Mouse (Mus musculus) embryonic facial prominence, embryonic 12.5 days (tissue): ENCODE results near the gene Btd. TPM values are rescaled to one million over a fixed set of nuclear protein-coding genes. Genes with fewer than 3 reads are reported as not detected.

Experiments
- ATAC-seq: fragments of 200-750 bp; cut with Nextera tagmentation; 2 replicates; pipeline ENCODE4 v1.8.0; 2017; ENCODE audit not compliant: insufficient number of reproducible peaks, insufficient read depth, low FRiP score, low TSS enrichment
- H3K27ac ChIP-seq: fragments of 300-500 bp; sonication (generic); 2 replicates; pipeline ENCODE4 v1.5.1; 2016; ENCODE audit warnings: mild to moderate bottlenecking
- H3K27me3 ChIP-seq: fragments of 300-500 bp; sonication (generic); 2 replicates; pipeline ENCODE4 v1.6.1; 2016; ENCODE audit warnings: mild to moderate bottlenecking, moderate library complexity
- H3K36me3 ChIP-seq: fragments of 300-500 bp; sonication (generic); 2 replicates; pipeline ENCODE4 v1.6.1; 2016; ENCODE audit warnings: mild to moderate bottlenecking
- H3K4me1 ChIP-seq: fragments of 300-500 bp; sonication (generic); 2 replicates; pipeline ENCODE4 v1.6.1; 2016
- H3K4me2 ChIP-seq: fragments of 300-500 bp; sonication (generic); replicated peaks from 2 replicates; pipeline ENCODE4 v1.6.1; 2016; ENCODE audit warnings: mild to moderate bottlenecking, moderate library complexity
- H3K4me3 ChIP-seq: fragments of 300-500 bp; sonication (generic); 2 replicates; pipeline ENCODE4 v1.5.1; 2016; ENCODE audit warnings: mild to moderate bottlenecking
- H3K9ac ChIP-seq: fragments of 300-500 bp; sonication (generic); 2 replicates; pipeline ENCODE4 v1.6.1; 2016; ENCODE audit warnings: mild to moderate bottlenecking, moderate library complexity
- H3K9me3 ChIP-seq: fragments of 300-500 bp; sonication (generic); 2 replicates; pipeline ENCODE4 v1.6.1; 2016; ENCODE audit warnings: mild to moderate bottlenecking, moderate library complexity
- WGBS: fragments of 180-500 bp; shearing (Covaris S2); methylation state at CpG from one replicate; pipeline ENCODE4 v1.1.7; 2016; 5-methylcytosine and 5-hydroxymethylcytosine counted together
- polyA plus RNA-seq: library from polyadenylated mRNA; unstranded; fragments of >200 nt; fragmentation: Nextera tagmentation; extraction: Ambion mirVana; gene quantifications from 2 replicates; pipeline ENCODE4 v1.2.1, GENCODE M21; 2016

The Btd gene
- polyA plus RNA-seq, 1 experiment from 2014 or later = 25.3 TPM

DNA sequence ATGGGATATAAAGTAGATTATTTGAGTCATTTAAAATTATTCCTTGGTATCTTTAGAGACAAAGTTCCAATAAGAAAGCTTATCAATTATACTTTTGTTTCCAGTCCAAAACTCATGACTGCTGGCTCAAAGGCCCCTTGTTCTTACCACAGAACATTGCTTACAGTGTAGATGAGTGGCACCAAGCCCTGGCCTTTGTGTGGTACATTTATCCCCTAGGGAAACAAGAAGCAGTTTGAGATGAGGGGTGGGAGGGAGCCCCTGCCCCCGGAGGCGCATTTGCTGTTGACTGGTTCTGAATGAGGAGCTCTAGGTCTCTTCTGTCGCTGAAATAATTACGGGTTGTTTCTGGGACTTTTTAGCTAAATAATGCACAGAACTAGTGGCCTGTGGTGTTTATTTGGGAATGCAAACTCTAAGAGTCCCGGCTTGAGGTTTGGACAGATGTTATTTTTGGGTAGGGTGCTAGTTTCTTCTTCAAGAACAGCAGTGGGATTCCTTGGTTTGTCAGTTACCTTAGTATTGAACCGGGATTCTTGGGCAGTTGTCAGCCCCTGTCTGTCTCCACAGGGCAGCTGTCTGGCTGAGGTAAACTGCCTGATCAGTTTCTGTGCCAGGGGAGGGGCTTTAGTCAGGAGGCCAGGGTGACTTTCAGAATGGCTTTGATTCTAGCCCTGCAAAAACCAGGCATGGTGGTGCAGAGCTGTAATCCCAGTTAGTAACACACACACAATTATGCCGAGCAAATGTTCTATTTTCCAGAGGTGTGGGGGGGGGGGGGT lies 19.7 kb downstream of the Btd start:
- H3K9ac ChIP-seq = no peak overlapping the region
- WGBS = 24% methylated on average over 7 of the region's 7 CpGs
- no peak overlapping the region for H3K4me3 ChIP-seq
- no peaks in the 10 kb centered on the region for H3K27me3 ChIP-seq
- ATAC-seq = no peak
- H3K36me3 ChIP-seq = no peaks in the 10 kb centered on the region
- H3K9me3 ChIP-seq = no peaks in the 10 kb centered on the region
- H3K27ac ChIP-seq = peak overlapping the region; percentile 98
- H3K4me2 ChIP-seq = no peak overlapping the region
- H3K4me1 ChIP-seq = peaks cover 52% of the 10 kb centered on the region

GRCm38 (mm10) chr14:31661671-31662554 lies 21.1 kb downstream of the Btd start:
- Histone ChIP-seq H3K4me2 (peak overlapping the region; percentile 51), H3K36me3 (peaks cover 4% of the 10 kb centered on the region), H3K4me1 (peaks cover 52% of the 10 kb centered on the region), H3K4me3 (peak overlapping the region; percentile 36), H3K27ac (peak overlapping the region; percentile 98), H3K9me3 (no peaks in the 10 kb centered on the region), H3K9ac (peak overlapping the region; percentile 35), H3K27me3 (no peaks in the 10 kb centered on the region)
- peak; percentile 80 for ATAC-seq
- 4% methylated on average over 44 of the region's 44 CpGs for WGBS

DNA sequence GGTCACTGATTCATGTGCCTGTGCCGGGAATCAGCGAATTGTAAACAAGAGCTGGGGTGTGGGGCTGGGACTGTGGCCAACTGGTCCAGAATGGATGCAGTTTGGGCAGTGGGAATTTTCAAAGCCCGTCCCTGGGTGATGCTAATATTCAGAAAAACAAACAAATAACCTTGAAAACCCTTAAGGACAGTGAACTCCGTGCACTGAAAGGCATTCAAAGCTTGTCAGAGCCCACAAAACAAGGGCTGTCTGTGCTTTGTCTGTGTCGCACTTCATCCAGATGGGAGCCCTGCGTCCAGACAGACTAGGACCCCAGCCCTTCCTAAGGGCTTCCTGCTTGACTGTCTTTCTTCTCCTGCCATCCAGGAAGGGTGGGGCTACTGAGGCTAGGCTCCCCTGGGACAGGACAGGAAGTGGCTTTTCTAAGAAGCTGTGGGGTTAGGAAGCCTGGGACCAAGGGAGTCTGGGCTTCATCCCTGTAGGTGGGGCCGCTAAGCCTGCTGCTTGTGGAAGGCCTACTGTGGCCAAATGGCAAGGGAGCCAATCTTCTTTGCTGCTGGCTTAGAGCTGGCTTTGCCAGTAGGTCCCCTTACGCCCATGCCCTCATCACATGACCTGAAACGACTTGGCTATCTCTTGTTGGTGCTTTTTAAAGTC lies 21.9 kb downstream of the Btd start:
- peak overlapping the region; percentile 51 for H3K4me2 ChIP-seq
- peaks cover 10% of the 10 kb centered on the region for H3K36me3 ChIP-seq
- no peaks in the 10 kb centered on the region for H3K27me3 ChIP-seq
- peak overlapping the region; percentile 34; the same call in 1 of the 2 replicates for H3K9ac ChIP-seq
- WGBS = 22% methylated on average over 9 of the region's 9 CpGs
- H3K9me3 ChIP-seq = no peaks in the 10 kb centered on the region
- ATAC-seq = peak; percentile 41; the same call in 1 of the 2 replicates
- H3K4me1 ChIP-seq = peaks cover 45% of the 10 kb centered on the region
- H3K4me3 ChIP-seq = peak overlapping the region; percentile 36
- peak overlapping the region; percentile 98 for H3K27ac ChIP-seq

GRCm38 (mm10) chr14:31663376-31664099 lies 22.7 kb downstream of the Btd start:
- H3K36me3 ChIP-seq = peaks cover 10% of the 10 kb centered on the region
- ATAC-seq = no peak
- H3K4me2 ChIP-seq = no peak overlapping the region
- H3K9me3 ChIP-seq = no peaks in the 10 kb centered on the region
- H3K27me3 ChIP-seq = no peaks in the 10 kb centered on the region
- H3K27ac ChIP-seq = peak overlapping the region; percentile 98
- 91% methylated on average over 13 of the region's 13 CpGs for whole genome bisulfite sequencing
- peaks cover 43% of the 10 kb centered on the region for H3K4me1 ChIP-seq
- no peak overlapping the region for H3K4me3 ChIP-seq
- H3K9ac ChIP-seq = 0 out of 2 replicates have a peak overlapping the region, but pooled peaks have one; percentile 15

DNA sequence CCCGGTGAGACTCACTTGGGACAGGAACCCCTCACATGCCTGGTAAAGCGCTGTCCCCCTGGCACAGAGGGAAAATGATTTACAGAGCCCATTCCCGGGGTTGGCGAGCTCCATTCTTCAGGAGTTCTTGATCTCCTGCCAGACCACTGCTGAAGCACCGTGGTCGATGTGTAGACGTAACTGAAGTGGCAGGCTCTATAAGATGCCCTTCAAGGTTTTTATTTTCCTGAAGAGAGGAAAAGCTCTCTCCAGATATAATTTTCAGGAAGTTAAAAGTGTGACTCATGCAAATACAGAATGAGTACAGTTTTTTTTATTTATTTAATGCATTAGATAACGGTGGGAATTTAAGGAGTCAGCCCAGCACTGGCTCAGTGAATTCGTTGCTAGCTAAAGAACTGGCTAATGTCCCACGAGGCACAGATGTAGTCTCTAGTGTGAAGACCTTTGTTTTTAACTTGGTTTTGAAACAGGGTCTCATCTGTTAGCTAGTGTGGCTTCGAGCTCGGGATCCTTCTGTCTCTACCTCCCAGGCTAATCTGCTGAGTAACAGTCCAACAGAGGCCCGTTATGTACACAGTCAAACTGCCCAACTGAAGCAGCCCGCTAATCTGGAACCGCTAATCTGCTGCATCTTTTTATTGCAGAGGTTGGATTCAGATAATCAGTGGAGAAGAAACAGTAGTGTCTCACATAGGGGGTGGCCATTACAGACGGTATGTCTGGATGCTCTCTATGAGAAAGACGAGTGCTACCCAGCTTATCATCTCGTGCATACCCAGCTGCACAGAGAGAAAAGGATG lies 23.5 kb downstream of the Btd start:
- H3K4me2 ChIP-seq = no peak overlapping the region
- H3K36me3 ChIP-seq = peaks cover 10% of the 10 kb centered on the region
- H3K4me3 ChIP-seq = no peak overlapping the region
- WGBS = 72% methylated on average over 18 of the region's 18 CpGs
- ATAC-seq = no peak
- H3K4me1 ChIP-seq = peaks cover 45% of the 10 kb centered on the region
- H3K27ac ChIP-seq = 0 out of 2 replicates have a peak overlapping the region, but pooled peaks have one; percentile 98
- H3K9ac ChIP-seq = 0 out of 2 replicates have a peak overlapping the region, but pooled peaks have one; percentile 15
- H3K9me3 ChIP-seq = no peaks in the 10 kb centered on the region
- no peaks in the 10 kb centered on the region for H3K27me3 ChIP-seq

GRCm38 (mm10) chr14:31664903-31665565 lies 24.2 kb downstream of the Btd start:
- Histone ChIP-seq H3K4me1 (peaks cover 41% of the 10 kb centered on the region), H3K9ac (no peak overlapping the region), H3K36me3 (peaks cover 10% of the 10 kb centered on the region), H3K9me3 (no peaks in the 10 kb centered on the region), H3K27me3 (no peaks in the 10 kb centered on the region), H3K4me2 (no peak overlapping the region), H3K4me3 (no peak overlapping the region), H3K27ac (peak overlapping the region; percentile 7)
- no peak for ATAC-seq
- 73% methylated on average over 12 of the region's 12 CpGs for WGBS

GRCm38 (mm10) chr14:31665566-31665940 lies 24.7 kb downstream of the Btd start:
- WGBS = 81% methylated on average over 4 of the region's 4 CpGs
- peaks cover 10% of the 10 kb centered on the region for H3K36me3 ChIP-seq
- no peak for ATAC-seq
- peaks cover 36% of the 10 kb centered on the region for H3K4me1 ChIP-seq
- H3K27me3 ChIP-seq = no peaks in the 10 kb centered on the region
- H3K9me3 ChIP-seq = no peaks in the 10 kb centered on the region
- peak overlapping the region; percentile 7; the same call in 1 of the 2 replicates for H3K27ac ChIP-seq
- H3K4me3 ChIP-seq = no peak overlapping the region
- no peak overlapping the region for H3K9ac ChIP-seq
- H3K4me2 ChIP-seq = no peak overlapping the region

- Histone ChIP-seq H3K27ac (no peak overlapping the region), H3K27me3 (no peaks in the 10 kb centered on the region), H3K4me1 (peaks cover 25% of the 10 kb centered on the region), H3K36me3 (peaks cover 10% of the 10 kb centered on the region), H3K4me2 (no peak overlapping the region), H3K4me3 (no peak overlapping the region), H3K9me3 (no peaks in the 10 kb centered on the region), H3K9ac (no peak overlapping the region)
- 95% methylated on average over 28 of the region's 28 CpGs for WGBS
- ATAC-seq = no peak
Measured at GRCm38 (mm10) chr14:31666931-31667705, 26.3 kb downstream of the Btd start.

GRCm38 (mm10) chr14:31667741-31668140 lies 26.9 kb downstream of the Btd start:
- H3K4me3 ChIP-seq = no peak overlapping the region
- 93% methylated on average over 6 of the region's 6 CpGs for whole genome bisulfite sequencing
- no peaks in the 10 kb centered on the region for H3K27me3 ChIP-seq
- H3K9ac ChIP-seq = no peak overlapping the region
- H3K4me1 ChIP-seq = peaks cover 19% of the 10 kb centered on the region
- H3K9me3 ChIP-seq = no peaks in the 10 kb centered on the region
- H3K4me2 ChIP-seq = no peak overlapping the region
- H3K27ac ChIP-seq = no peak overlapping the region
- no peak for ATAC-seq
- H3K36me3 ChIP-seq = peaks cover 10% of the 10 kb centered on the region
